Mouse (Mus musculus): ENCODE data around the gene Bcl2a1b. TPM values are rescaled to one million over a fixed set of nuclear protein-coding genes. Genes with fewer than 3 reads are reported as not detected.
"Not testable (repeated sequence)": the region's sequence is repeated elsewhere in the genome, so short reads cannot be mapped to it uniquely, and the experiment has no call there.

The Bcl2a1b gene
- total and polyA plus RNA-seq, 3 experiments = 278 to 842 (median 537) TPM

GRCm38 (mm10) chr9:89208939-89209338 lies 9.9 kb downstream of the Bcl2a1b start:
- dilution Hi-C loops (cut with MboI; ENCODE audit: extremely low pct_ligation_motif_present, extremely low pct_unique_long_range_greater_than_20kb, low sequenced_read_pairs); H3K4me3 ChIP-seq (replicated peaks in 1 of 3; ENCODE audit: low read depth in 2 of 3, low read length in 2 of 3, poor library complexity in 1 of 3); H3K9ac ChIP-seq (ENCODE audit: insufficient read depth, low read depth); H3K4me1 ChIP-seq (ENCODE audit: control insufficient read depth in 1 of 2, insufficient read depth in 2 of 2); in situ Hi-C loops (cut with MboI; ENCODE audit: low pct_ligation_motif_present, low pct_unique_long_range_greater_than_20kb, low sequenced_read_pairs); H3K27me3 ChIP-seq (replicated peaks); H3K9me3 ChIP-seq (replicated peaks; ENCODE audit: low read length); H3K36me3 ChIP-seq (replicated peaks in 1 of 2; ENCODE audit: control insufficient read depth in 1 of 2, insufficient read depth in 1 of 2, low read length in 1 of 2): not testable (repeated sequence)
- DNase-seq (ENCODE audit: extremely low read depth) = peak; percentile 56
- peak overlapping the region; percentile 68 for H3K4me2 ChIP-seq (ENCODE audit: insufficient read depth, low read depth, poor library complexity, severe bottlenecking)
- H3K27ac ChIP-seq (ENCODE audit: insufficient read depth, low read depth) = peak overlapping the region; percentile 87
- peaks cover 21% of the 10 kb centered on the region for H3K79me2 ChIP-seq (replicated peaks; ENCODE audit: control insufficient read depth, extremely low read depth, insufficient read depth, poor library complexity, severe bottlenecking)
- TF ChIP-seq POLR2A (IDR thresholded peaks at IDR 0.05; ENCODE audit: low read depth, low read length) (0 out of 2 replicates have a peak, but pooled peaks have one; percentile 17), MEF2A (IDR thresholded peaks at IDR 0.05; ENCODE audit: borderline replicate concordance, low read depth, low read length) (peak; percentile 74), IRF4 (IDR thresholded peaks at IDR 0.05; ENCODE audit: low read depth, low read length) (peak; percentile 75), BHLHE40 (IDR thresholded peaks at IDR 0.05; ENCODE audit: low read depth, low read length) (peak; percentile 58)

- H3K4me1 ChIP-seq (ENCODE audit: control insufficient read depth in 1 of 2, insufficient read depth in 2 of 2); dilution Hi-C loops (cut with MboI; ENCODE audit: extremely low pct_ligation_motif_present, extremely low pct_unique_long_range_greater_than_20kb, low sequenced_read_pairs); H3K9me3 ChIP-seq (replicated peaks; ENCODE audit: low read length); in situ Hi-C loops (cut with MboI; ENCODE audit: low pct_ligation_motif_present, low pct_unique_long_range_greater_than_20kb, low sequenced_read_pairs); DNase-seq (ENCODE audit: extremely low read depth); H3K27me3 ChIP-seq (replicated peaks): not testable (repeated sequence)
- Histone ChIP-seq H3K4me2 (ENCODE audit: insufficient read depth, low read depth, poor library complexity, severe bottlenecking) (peak within 1 kb of the TSS; percentile 97), H3K27ac (ENCODE audit: insufficient read depth, low read depth) (peak within 1 kb of the TSS; percentile 94), H3K4me3 (replicated peaks in 1 of 3; ENCODE audit: low read depth in 2 of 3, low read length in 2 of 3, poor library complexity in 1 of 3) (peak within 1 kb of the TSS; percentile 40 to 62 (median 53)), H3K79me2 (replicated peaks; ENCODE audit: control insufficient read depth, extremely low read depth, insufficient read depth, poor library complexity, severe bottlenecking) (peaks cover 18% of the 10 kb centered on the region), H3K36me3 (replicated peaks in 1 of 2; ENCODE audit: control insufficient read depth in 1 of 2, insufficient read depth in 1 of 2, low read length in 1 of 2) (peaks cover 0 to 10% of the 10 kb centered on the region in 2 experiments), H3K9ac (ENCODE audit: insufficient read depth, low read depth) (peak within 1 kb of the TSS; percentile 87)
These were observed 11.5 kb downstream of the Bcl2a1b start, which contains the start of gene Mthfs for GRCm38 (mm10) chr9:89210353-89211064. TSS of gene Mthfs (plus strand) at chr9:89210676.

DNA sequence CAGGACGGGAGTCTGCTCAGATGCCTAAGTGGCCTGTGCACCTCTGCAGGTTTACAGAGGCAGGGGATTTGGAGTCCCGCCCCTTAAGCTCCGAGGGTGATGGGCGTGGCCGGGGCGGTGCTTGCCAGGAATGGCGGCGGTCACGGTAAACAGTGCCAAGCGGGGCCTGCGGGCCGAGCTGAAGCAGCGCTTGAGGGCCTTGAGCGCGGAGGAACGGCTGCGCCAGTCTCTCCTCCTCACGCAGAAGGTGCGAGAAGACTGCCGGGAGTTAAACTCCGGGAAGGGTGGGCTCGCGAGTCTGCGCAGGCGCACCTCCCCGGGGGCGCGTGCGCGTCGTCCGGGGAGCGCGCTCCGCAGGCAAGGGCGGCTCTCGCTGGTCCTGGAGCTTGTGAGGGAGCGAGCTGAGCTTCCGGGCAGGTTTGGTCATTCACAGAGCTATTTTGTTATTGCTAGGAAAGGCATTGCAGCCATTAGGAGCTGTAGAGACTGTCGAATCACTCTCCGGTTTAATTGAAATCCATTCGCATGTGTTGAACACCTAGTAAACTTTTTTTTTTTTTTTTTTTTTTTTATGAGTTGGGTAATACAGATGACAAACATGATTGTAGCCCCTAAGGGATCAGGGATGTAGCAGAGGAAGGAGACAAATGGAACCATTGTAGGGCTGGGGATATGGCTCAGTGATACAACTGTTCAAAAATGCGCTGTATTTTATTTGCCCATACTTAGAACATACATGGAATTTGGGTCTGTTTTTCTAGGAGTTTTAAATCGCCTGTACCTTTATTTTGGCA lies 12.3 kb downstream of the Bcl2a1b start:
- H3K9me3 ChIP-seq (replicated peaks; ENCODE audit: low read length); DNase-seq (ENCODE audit: extremely low read depth); in situ Hi-C loops (cut with MboI; ENCODE audit: low pct_ligation_motif_present, low pct_unique_long_range_greater_than_20kb, low sequenced_read_pairs); dilution Hi-C loops (cut with MboI; ENCODE audit: extremely low pct_ligation_motif_present, extremely low pct_unique_long_range_greater_than_20kb, low sequenced_read_pairs); H3K27me3 ChIP-seq (replicated peaks); H3K4me1 ChIP-seq (ENCODE audit: control insufficient read depth in 1 of 2, insufficient read depth in 2 of 2): not testable (repeated sequence)
- Histone ChIP-seq H3K36me3 (replicated peaks in 1 of 2; ENCODE audit: control insufficient read depth in 1 of 2, insufficient read depth in 1 of 2, low read length in 1 of 2) (peaks cover 0 to 10% of the 10 kb centered on the region in 2 experiments), H3K9ac (ENCODE audit: insufficient read depth, low read depth) (peak overlapping the region; percentile 61; the same call in 1 of the 2 replicates), H3K27ac (ENCODE audit: insufficient read depth, low read depth) (peak overlapping the region; percentile 91), H3K4me3 (replicated peaks in 1 of 3; ENCODE audit: low read depth in 2 of 3, low read length in 2 of 3, poor library complexity in 1 of 3) (peak overlapping the region in 2 of 3 experiments; percentile 53 to 62), H3K4me2 (ENCODE audit: insufficient read depth, low read depth, poor library complexity, severe bottlenecking) (peak overlapping the region; percentile 46), H3K79me2 (replicated peaks; ENCODE audit: control insufficient read depth, extremely low read depth, insufficient read depth, poor library complexity, severe bottlenecking) (peaks cover 12% of the 10 kb centered on the region; the same call in 1 of the 2 replicates)
- TF ChIP-seq NRF1 (IDR thresholded peaks at IDR 0.05; ENCODE audit: low read depth, low read length) (peak; percentile 69), ELF1 (IDR thresholded peaks at IDR 0.05; ENCODE audit: low read depth, low read length) (peak; percentile 15; the same call in 1 of the 2 replicates)

All from CH12.LX (cell line).